In the genomic region with DNA sequence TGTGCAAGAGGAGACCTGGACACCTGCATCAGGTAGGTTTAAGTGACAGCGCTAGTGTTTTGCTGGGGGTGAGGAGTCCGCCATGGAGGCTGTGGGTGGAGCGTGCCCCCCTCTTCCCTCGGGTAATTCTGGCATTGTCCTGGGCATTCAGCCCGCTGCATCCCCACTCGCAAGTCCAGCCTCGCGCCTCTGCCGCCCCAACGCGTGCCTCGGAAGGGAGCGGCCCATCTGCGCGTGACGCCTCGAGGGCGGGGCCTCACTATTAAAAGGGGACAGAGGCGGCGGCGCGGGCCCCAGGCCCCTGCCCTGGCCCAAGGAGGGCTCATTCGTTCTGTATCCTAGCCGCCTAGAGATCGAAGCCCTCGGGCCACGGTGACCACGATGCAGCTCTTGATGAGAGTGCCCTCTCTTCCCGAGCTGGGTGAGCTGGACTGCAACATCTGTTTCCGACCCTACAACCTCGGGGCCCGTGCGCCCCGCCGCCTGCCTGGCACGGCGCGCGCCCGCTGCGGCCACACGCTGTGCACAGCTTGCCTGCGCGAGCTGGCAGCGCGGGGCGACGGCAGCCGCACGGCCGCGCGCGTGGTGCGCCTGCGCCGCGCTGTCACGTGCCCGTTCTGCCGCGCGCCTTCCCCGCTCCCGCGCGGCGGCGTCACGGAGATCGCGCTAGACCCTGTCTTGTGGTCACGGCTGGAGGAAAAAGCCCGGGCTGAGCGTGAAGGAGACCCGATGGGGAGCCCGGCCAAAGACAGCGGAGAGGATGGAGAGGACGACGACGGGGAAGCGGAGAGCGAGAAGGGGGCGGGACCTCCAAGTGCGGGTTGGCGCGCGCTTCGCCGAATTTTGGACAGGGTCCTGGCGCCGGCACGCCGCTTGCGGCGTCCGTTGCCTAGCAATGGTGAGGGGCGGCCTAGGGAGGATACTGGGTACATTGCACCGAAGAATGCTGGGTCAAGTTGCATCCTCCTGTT, we compare ENCODE assay signal across 8 mouse cellular contexts. TPM values are rescaled to one million over a fixed set of nuclear protein-coding genes. Genes with fewer than 3 reads are reported as not detected.
DNase-seq lines count a peak whose midpoint lies in the region; ATAC-seq and TF ChIP-seq lines count a peak whose summit lies in the region.

A gene (plus strand): TSS at position 301 of the 971 bp plus-strand sequence.

- peak within 1 kb of the TSS; percentile 58 for H3K9ac ChIP-seq in embryonic facial prominence, embryonic 15.5 days
- peak within 1 kb of the TSS; percentile 79 for H3K9ac ChIP-seq in limb, embryonic 13.5 days
- peak within 1 kb of the TSS; percentile 74 for H3K9ac ChIP-seq in midbrain, embryonic 14.5 days (replicated peaks; ENCODE audit: low read length)

- TF ChIP-seq CTCF in bone marrow macrophage, adult 2 months (IDR thresholded peaks at IDR 0.05; ENCODE audit: low read depth, low read length) = no peak
- TF ChIP-seq CTCF in small intestine, adult 2 months (IDR thresholded peaks at IDR 0.05; ENCODE audit: extremely low read depth, insufficient read length, insufficient replicate concordance, low read depth, low read length) = no peak

- peak within 1 kb of the TSS; percentile 95 for H3K4me2 ChIP-seq in embryonic facial prominence, embryonic 15.5 days (replicated peaks)
- H3K4me2 ChIP-seq in limb, embryonic 13.5 days (replicated peaks) = peak within 1 kb of the TSS; percentile 82
- H3K4me2 ChIP-seq in midbrain, embryonic 14.5 days (ENCODE audit: low read length) = peak within 1 kb of the TSS; percentile 93

- peak within 1 kb of the TSS; percentile 75 for H3K4me3 ChIP-seq in bone marrow macrophage, adult 2 months (ENCODE audit: insufficient read depth, low read length)
- peak within 1 kb of the TSS; percentile 68 for H3K4me3 ChIP-seq in embryonic facial prominence, embryonic 15.5 days (replicated peaks)
- peak within 1 kb of the TSS; percentile 63 for H3K4me3 ChIP-seq in limb, embryonic 13.5 days
- H3K4me3 ChIP-seq in midbrain, embryonic 14.5 days (replicated peaks; ENCODE audit: low read depth, low read length) = peak within 1 kb of the TSS; percentile 61
- peak within 1 kb of the TSS; percentile 72 for H3K4me3 ChIP-seq in small intestine, adult 2 months (ENCODE audit: low read depth, low read length)

- H3K9me3 ChIP-seq in embryonic facial prominence, embryonic 15.5 days (replicated peaks) = no peaks in the 10 kb centered on the region
- no peaks in the 10 kb centered on the region for H3K9me3 ChIP-seq in limb, embryonic 13.5 days
- no peaks in the 10 kb centered on the region for H3K9me3 ChIP-seq in midbrain, embryonic 14.5 days (ENCODE audit: control insufficient read depth, low read length)

- TF ChIP-seq POLR2A in bone marrow macrophage, adult 2 months (IDR thresholded peaks at IDR 0.05; ENCODE audit: borderline replicate concordance, low read depth, low read length) = no peak
- TF ChIP-seq POLR2A in small intestine, adult 2 months (IDR thresholded peaks at IDR 0.05; ENCODE audit: low read depth, low read length) = no peak

- no peak within 1 kb of the TSS for H3K27ac ChIP-seq in bone marrow macrophage, adult 2 months (ENCODE audit: insufficient read depth, low read depth, low read length)
- H3K27ac ChIP-seq in embryonic facial prominence, embryonic 15.5 days (replicated peaks) = peak within 1 kb of the TSS; percentile 90
- H3K27ac ChIP-seq in limb, embryonic 13.5 days = peak within 1 kb of the TSS; percentile 88
- H3K27ac ChIP-seq in midbrain, embryonic 14.5 days (replicated peaks; ENCODE audit: low read depth, low read length) = peak within 1 kb of the TSS; percentile 94
- H3K27ac ChIP-seq in small intestine, adult 2 months (ENCODE audit: insufficient read depth, low read depth, low read length) = no peak within 1 kb of the TSS

- 1% methylated on average over 99 of the region's 99 CpGs for WGBS in embryonic facial prominence, embryonic 15.5 days
- WGBS in limb, embryonic 13.5 days = 2% methylated on average over 99 of the region's 99 CpGs
- 1% methylated on average over 96 of the region's 99 CpGs for WGBS in midbrain, embryonic 14.5 days
- WGBS in small intestine, adult 2 months = 3% methylated on average over 99 of the region's 99 CpGs

- peaks cover 27% of the 10 kb centered on the region for H3K36me3 ChIP-seq in embryonic facial prominence, embryonic 15.5 days
- H3K36me3 ChIP-seq in limb, embryonic 13.5 days = peaks cover 28% of the 10 kb centered on the region
- H3K36me3 ChIP-seq in midbrain, embryonic 14.5 days (ENCODE audit: control insufficient read depth, insufficient read depth, low read length) = peaks cover 33% of the 10 kb centered on the region
- H3K36me3 ChIP-seq in small intestine, adult 2 months (ENCODE audit: control insufficient read depth, insufficient read depth, low read length) = peaks cover 20% of the 10 kb centered on the region

- H3K4me1 ChIP-seq in bone marrow macrophage, adult 2 months (ENCODE audit: control insufficient read depth, insufficient read depth, low read length) = peaks cover 7% of the 10 kb centered on the region
- peaks cover 22% of the 10 kb centered on the region for H3K4me1 ChIP-seq in embryonic facial prominence, embryonic 15.5 days
- H3K4me1 ChIP-seq in limb, embryonic 13.5 days = peaks cover 15% of the 10 kb centered on the region
- peaks cover 20% of the 10 kb centered on the region for H3K4me1 ChIP-seq in midbrain, embryonic 14.5 days (ENCODE audit: control insufficient read depth, insufficient read depth, low read length)
- H3K4me1 ChIP-seq in small intestine, adult 2 months (ENCODE audit: control insufficient read depth, insufficient read depth, insufficient read length, low read length) = peaks cover 10% of the 10 kb centered on the region

- H3K27me3 ChIP-seq in embryonic facial prominence, embryonic 15.5 days = no peaks in the 10 kb centered on the region
- no peaks in the 10 kb centered on the region for H3K27me3 ChIP-seq in limb, embryonic 13.5 days
- no peaks in the 10 kb centered on the region for H3K27me3 ChIP-seq in midbrain, embryonic 14.5 days (ENCODE audit: control insufficient read depth, insufficient read depth, low read length)
- peaks cover 3% of the 10 kb centered on the region; the same call in 1 of the 2 replicates for H3K27me3 ChIP-seq in small intestine, adult 2 months (ENCODE audit: control insufficient read depth, insufficient read depth, low read length)

- DNase-seq in heart, adult 9 months (ENCODE audit: low spot score in 2 of 2) = peak; percentile 49 to 54
- DNase-seq in kidney, adult 9 months = peak; percentile 50
- DNase-seq in midbrain, embryonic 14.5 days = peak; percentile 96
- no peak for DNase-seq in adipocyte (ENCODE audit: low spot score)

- peak; percentile 88 for ATAC-seq in embryonic facial prominence, embryonic 15.5 days (ENCODE audit: insufficient number of reproducible peaks, low FRiP score, low TSS enrichment, low read depth)
- ATAC-seq in limb, embryonic 13.5 days (ENCODE audit: low FRiP score, low read depth) = peak; percentile 89
- ATAC-seq in midbrain, embryonic 14.5 days (ENCODE audit: low FRiP score, low TSS enrichment) = peak; percentile 92

RNA-seq across cellular contexts. Expression of the gene that starts here (rescaled TPM):
- 4.6 and 4.8 TPM in 2 replicates for polyA plus RNA-seq in bone marrow macrophage, adult 2 months (2012; ENCODE audit: insufficient read depth, insufficient read length, missing spikeins)
- 24.5 and 24.7 TPM in 2 replicates for polyA plus RNA-seq in embryonic facial prominence, embryonic 15.5 days (2015; fragmentation: Nextera tagmentation; extraction: Ambion mirVana)
- 24.6 and 24.9 TPM in 2 replicates for polyA plus RNA-seq in limb, embryonic 13.5 days (2015; fragmentation: Nextera tagmentation; extraction: Ambion mirVana)
- 222 and 270 TPM in 2 replicates for polyA plus RNA-seq in midbrain, embryonic 14.5 days (2014; fragmentation: Nextera tagmentation; extraction: Ambion mirVana)
- polyA plus RNA-seq in small intestine, adult 2 months (2012; rRNA removed) = 0.25 and 0.65 TPM in 2 replicates

Comparison
In these comparisons a context has a peak if more than half of its experiments do, and no peak if none do; other contexts are left out.
1. H3K27ac ChIP-seq: peak in embryonic facial prominence, embryonic 15.5 days (single experiment), limb, embryonic 13.5 days (single experiment) and midbrain, embryonic 14.5 days (single experiment); none in bone marrow macrophage, adult 2 months (single experiment) and small intestine, adult 2 months (single experiment).
2. Peak in every context shown above with its lines, with median percentiles within 50 percentile points of each other: H3K4me3 ChIP-seq, ATAC-seq, H3K4me2 ChIP-seq and H3K9ac ChIP-seq.